Mouse (Mus musculus) cerebellum, postnatal 36 days (tissue): ENCODE data around the gene Ctso.

Experiments used
- DNase-seq, 2 experiments: peaks; one replicate each; pipeline ENCODE4 v3.0.0; 2021 to 2022; ENCODE audit warnings: mixed read lengths in 2 of 2

The Ctso gene

GRCm38 (mm10) chr3:81957484-81957883 lies 25.1 kb downstream of the Ctso start:
- DNase-seq = no peak

- no peak for DNase-seq
Observed at GRCm38 (mm10) chr3:81961336-81961735, 28.9 kb downstream of the Ctso start.

- peak; percentile 16 to 32 for DNase-seq
Observed at GRCm38 (mm10) chr3:81963768-81964167, 31.4 kb downstream of the Ctso start.

- peak; percentile 27 to 58 for DNase-seq
Observed at GRCm38 (mm10) chr3:81964596-81964995, 32.2 kb downstream of the Ctso start.

- DNase-seq = no peak
Observed at GRCm38 (mm10) chr3:81975607-81976006, 43.2 kb downstream of the Ctso start.

GRCm38 (mm10) chr3:81976102-81976501 lies 43.7 kb downstream of the Ctso start, which contains the start of gene Tdo2:
Tdo2 (minus strand) TSS chr3:81976202.
- no peak for DNase-seq

GRCm38 (mm10) chr3:81981576-81981975 lies 49.2 kb downstream of the Ctso start:
- DNase-seq = no peak

GRCm38 (mm10) chr3:81981990-81982389 lies 49.6 kb downstream of the Ctso start, which contains the start of gene Asic5:
Asic5 (plus strand) TSS chr3:81982290.
- no peak for DNase-seq

GRCm38 (mm10) chr3:81983120-81983895 lies 50.9 kb downstream of the Ctso start:
- no peak for DNase-seq

GRCm38 (mm10) chr3:81985100-81985499 lies 52.7 kb downstream of the Ctso start:
- DNase-seq = no peak

- no peak for DNase-seq
Observed at GRCm38 (mm10) chr3:81986103-81986502, 53.7 kb downstream of the Ctso start.

- DNase-seq = no peak
Observed at GRCm38 (mm10) chr3:81987628-81988027, 55.2 kb downstream of the Ctso start.

- no peak for DNase-seq
Observed at GRCm38 (mm10) chr3:81989692-81990141, 57.3 kb downstream of the Ctso start.

- no peak for DNase-seq
Observed at GRCm38 (mm10) chr3:81990531-81990930, 58.1 kb downstream of the Ctso start.

GRCm38 (mm10) chr3:81995371-81995770 lies 63.0 kb downstream of the Ctso start:
- no peak for DNase-seq

GRCm38 (mm10) chr3:81995988-81996387 lies 63.6 kb downstream of the Ctso start:
- DNase-seq = peak; percentile 7 to 48
